ENCODE assay signal across 25 mouse cellular contexts in genomic region chr3:88479828-88480227, GRCm38 (mm10).
"Had no signal": no experiment of that assay in that cellular context is flagged by ENCODE, and none has a peak within 500 bp of the region (broad histone marks: within the 10 kb centered on the region; RNA-seq: fewer than 3 reads in every experiment).

No protein-coding gene starts in this region.

- H3K9me3 ChIP-seq: embryonic facial prominence, embryonic 10.5 days; embryonic facial prominence, embryonic 12.5 days; embryonic facial prominence, embryonic 13.5 days; embryonic facial prominence, embryonic 15.5 days; forebrain, embryonic 10.5 days; forebrain, embryonic 12.5 days; forebrain, embryonic 13.5 days; forebrain, embryonic 15.5 days had no signal

- DNase-seq: cerebellum, adult 9-11 months; cerebellum, postnatal 10 days; cerebellum, postnatal 14 days; cerebellum, postnatal 25 days; cerebellum, postnatal 36 days; embryo, embryonic 11 days; forebrain, postnatal 0 days; gastrocnemius, adult 2 months; gastrocnemius, postnatal 10 days; gastrocnemius, postnatal 14 days; gastrocnemius, postnatal 25 days; gastrocnemius, postnatal 36 days; heart, adult 18-20 months; heart, adult 2 months had no signal

- H3K9ac ChIP-seq: embryonic facial prominence, embryonic 12.5 days; embryonic facial prominence, embryonic 13.5 days; embryonic facial prominence, embryonic 15.5 days; forebrain, embryonic 12.5 days; forebrain, embryonic 13.5 days; forebrain, embryonic 15.5 days; forebrain, postnatal 0 days had no signal

- H3K4me3 ChIP-seq: embryonic facial prominence, embryonic 10.5 days; embryonic facial prominence, embryonic 12.5 days; embryonic facial prominence, embryonic 13.5 days; embryonic facial prominence, embryonic 15.5 days; erythroblast, embryonic 14.5 days; forebrain, embryonic 10.5 days; forebrain, embryonic 12.5 days; forebrain, embryonic 13.5 days; forebrain, embryonic 15.5 days; gastrocnemius, adult 2 months; heart, adult 2 months had no signal

- H3K4me2 ChIP-seq: embryonic facial prominence, embryonic 12.5 days; embryonic facial prominence, embryonic 13.5 days; embryonic facial prominence, embryonic 15.5 days; forebrain, embryonic 12.5 days; forebrain, embryonic 13.5 days; forebrain, embryonic 15.5 days had no signal

- H3K27ac ChIP-seq: embryonic facial prominence, embryonic 10.5 days; embryonic facial prominence, embryonic 12.5 days; embryonic facial prominence, embryonic 13.5 days; embryonic facial prominence, embryonic 15.5 days; forebrain, embryonic 10.5 days; forebrain, embryonic 12.5 days; forebrain, embryonic 13.5 days; forebrain, embryonic 15.5 days; gastrocnemius, adult 2 months; heart, adult 2 months had no signal

- H3K27me3 ChIP-seq: embryonic facial prominence, embryonic 15.5 days had no signal

- ATAC-seq: forebrain, embryonic 13.5 days; forebrain, embryonic 14.5 days; forebrain, embryonic 15.5 days; forebrain, embryonic 16.5 days; forebrain, postnatal 0 days had no signal

- H3K36me3 ChIP-seq: embryonic facial prominence, embryonic 10.5 days; forebrain, embryonic 10.5 days; forebrain, embryonic 12.5 days; forebrain, embryonic 15.5 days had no signal
